Mouse (Mus musculus): ENCODE results near the gene March9. TPM values are rescaled to one million over a fixed set of nuclear protein-coding genes. Genes with fewer than 3 reads are reported as not detected.

Gene March9
- polyA plus RNA-seq (2016; fragmentation: Nextera tagmentation; extraction: Ambion mirVana), result 0.33 and 0.79 TPM in 2 replicates

GRCm38 (mm10) chr10:127059968-127060916 is at the start of gene March9:
March9 (minus strand) TSS chr10:127060184.
- Histone ChIP-seq H3K4me1 (peaks cover 43% of the 10 kb centered on the region), H3K27ac (peak within 1 kb of the TSS; percentile 83), H3K9me3 (replicated peaks) (no peaks in the 10 kb centered on the region), H3K36me3 (peaks cover 30% of the 10 kb centered on the region), H3K4me3 (peak within 1 kb of the TSS; percentile 80), H3K27me3 (ENCODE audit: low read depth, poor library complexity, severe bottlenecking) (peaks cover 64% of the 10 kb centered on the region)
- WGBS, result 1% methylated on average over 69 of the region's 72 CpGs
- peak; percentile 71 for DNase-seq (ENCODE audit: low spot score)

GRCm38 (mm10) chr10:127108262-127108583 is 48.2 kb upstream of the March9 start:
- H3K27ac ChIP-seq, result no peak overlapping the region
- H3K4me1 ChIP-seq, result no peaks in the 10 kb centered on the region
- 78% methylated on average over 3 of the region's 3 CpGs for WGBS
- no peak overlapping the region for H3K4me3 ChIP-seq
- peaks cover 18% of the 10 kb centered on the region for H3K36me3 ChIP-seq
- H3K9me3 ChIP-seq (replicated peaks), result no peaks in the 10 kb centered on the region
- H3K27me3 ChIP-seq (ENCODE audit: low read depth, poor library complexity, severe bottlenecking), result no peaks in the 10 kb centered on the region
- no peak for DNase-seq (ENCODE audit: low spot score)

- H3K27me3 ChIP-seq (ENCODE audit: low read depth, poor library complexity, severe bottlenecking), result no peaks in the 10 kb centered on the region
- H3K9me3 ChIP-seq (replicated peaks), result no peaks in the 10 kb centered on the region
- H3K4me1 ChIP-seq, result no peaks in the 10 kb centered on the region
- no peak overlapping the region for H3K27ac ChIP-seq
- H3K4me3 ChIP-seq, result no peak overlapping the region
- no peak for DNase-seq (ENCODE audit: low spot score)
- 90% methylated on average over 16 of the region's 16 CpGs for WGBS
- H3K36me3 ChIP-seq, result peaks cover 16% of the 10 kb centered on the region
These were observed 47.7 kb upstream of the March9 start for GRCm38 (mm10) chr10:127107563-127108261.

DNA sequence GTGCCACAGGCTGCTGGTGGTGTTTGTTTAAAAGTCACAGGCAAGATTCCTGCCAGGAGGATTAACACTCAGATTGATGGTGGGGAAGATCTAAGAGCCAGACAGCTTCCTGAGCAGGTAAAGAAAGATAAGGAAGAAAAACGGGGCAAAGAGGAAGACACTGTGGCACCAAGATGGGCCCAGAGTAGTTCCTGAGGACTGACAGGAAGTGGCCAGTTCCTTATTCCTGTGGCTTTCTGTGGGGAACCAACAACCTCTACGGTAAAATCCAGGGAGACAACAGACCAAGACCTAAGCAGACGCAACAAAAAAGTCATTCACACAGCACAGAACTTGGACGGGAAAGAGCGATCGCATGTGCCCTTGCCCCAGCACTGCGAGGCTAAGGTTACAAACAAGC is 43.6 kb upstream of the March9 start:
- Histone ChIP-seq H3K4me3 (no peak overlapping the region), H3K9me3 (replicated peaks) (no peaks in the 10 kb centered on the region), H3K27me3 (ENCODE audit: low read depth, poor library complexity, severe bottlenecking) (no peaks in the 10 kb centered on the region), H3K27ac (no peak overlapping the region), H3K36me3 (peaks cover 24% of the 10 kb centered on the region), H3K4me1 (no peaks in the 10 kb centered on the region)
- DNase-seq (ENCODE audit: low spot score), result no peak
- WGBS, result 83% methylated on average over 7 of the region's 7 CpGs

DNA sequence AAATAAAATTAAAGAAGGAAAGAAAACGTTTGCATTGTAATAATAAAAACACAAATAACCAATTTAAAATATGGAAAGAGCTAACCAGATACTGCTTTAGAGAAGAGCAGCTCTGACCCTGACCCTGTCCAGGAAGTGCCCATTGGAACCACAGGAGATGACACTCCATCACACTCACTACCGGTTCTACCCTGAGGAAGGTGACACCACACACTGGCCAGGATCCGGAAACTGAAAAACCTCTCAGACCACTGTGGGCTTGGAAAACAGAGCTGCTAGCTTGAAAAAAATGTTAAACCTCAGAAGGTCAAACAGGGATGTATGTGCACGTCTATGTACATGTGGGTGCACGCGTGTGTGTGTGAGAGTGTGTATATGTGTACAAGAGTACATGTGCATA is 41.2 kb upstream of the March9 start:
- Histone ChIP-seq H3K27me3 (ENCODE audit: low read depth, poor library complexity, severe bottlenecking) (0 out of 2 replicates have a peak, but pooled peaks cover 1% of the 10 kb centered on the region), H3K36me3 (peaks cover 45% of the 10 kb centered on the region), H3K9me3 (replicated peaks) (no peaks in the 10 kb centered on the region), H3K4me1 (no peaks in the 10 kb centered on the region), H3K4me3 (no peak overlapping the region), H3K27ac (no peak overlapping the region)
- 89% methylated on average over 6 of the region's 6 CpGs for WGBS
- no peak for DNase-seq (ENCODE audit: low spot score)

DNA sequence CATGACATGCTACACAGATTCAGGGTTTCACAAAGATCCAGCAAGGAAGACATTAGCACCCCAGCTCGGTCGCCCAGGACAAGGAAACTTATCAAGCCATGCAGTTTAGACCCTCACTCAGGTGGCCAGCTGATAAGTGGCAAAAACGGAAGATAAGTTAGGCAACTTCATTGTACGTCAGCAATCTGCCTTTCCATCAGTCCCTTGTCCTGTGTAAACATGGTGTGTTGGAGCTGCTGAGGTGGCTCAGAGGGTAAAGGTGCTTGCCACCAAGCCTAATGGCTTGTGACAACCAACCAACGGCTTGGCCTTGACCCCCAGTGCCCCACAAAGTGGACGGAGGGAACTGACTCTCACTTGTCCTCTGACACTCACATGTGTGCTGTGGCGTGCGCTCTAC is 40.4 kb upstream of the March9 start:
- H3K36me3 ChIP-seq, result peaks cover 48% of the 10 kb centered on the region
- H3K4me3 ChIP-seq, result no peak overlapping the region
- WGBS, result 89% methylated on average over 8 of the region's 8 CpGs
- H3K4me1 ChIP-seq, result no peaks in the 10 kb centered on the region
- 0 out of 2 replicates have a peak, but pooled peaks cover 8% of the 10 kb centered on the region for H3K27me3 ChIP-seq (ENCODE audit: low read depth, poor library complexity, severe bottlenecking)
- no peak overlapping the region for H3K27ac ChIP-seq
- H3K9me3 ChIP-seq (replicated peaks), result no peaks in the 10 kb centered on the region
- no peak for DNase-seq (ENCODE audit: low spot score)

- Histone ChIP-seq H3K36me3 (peaks cover 52% of the 10 kb centered on the region), H3K27me3 (ENCODE audit: low read depth, poor library complexity, severe bottlenecking) (0 out of 2 replicates have a peak, but pooled peaks cover 8% of the 10 kb centered on the region), H3K27ac (no peak overlapping the region), H3K4me3 (no peak overlapping the region), H3K9me3 (replicated peaks) (no peaks in the 10 kb centered on the region), H3K4me1 (no peaks in the 10 kb centered on the region)
- WGBS, result 94% methylated on average over 15 of the region's 15 CpGs
- no peak for DNase-seq (ENCODE audit: low spot score)
These were observed 39.9 kb upstream of the March9 start for GRCm38 (mm10) chr10:127099868-127100267.

DNA sequence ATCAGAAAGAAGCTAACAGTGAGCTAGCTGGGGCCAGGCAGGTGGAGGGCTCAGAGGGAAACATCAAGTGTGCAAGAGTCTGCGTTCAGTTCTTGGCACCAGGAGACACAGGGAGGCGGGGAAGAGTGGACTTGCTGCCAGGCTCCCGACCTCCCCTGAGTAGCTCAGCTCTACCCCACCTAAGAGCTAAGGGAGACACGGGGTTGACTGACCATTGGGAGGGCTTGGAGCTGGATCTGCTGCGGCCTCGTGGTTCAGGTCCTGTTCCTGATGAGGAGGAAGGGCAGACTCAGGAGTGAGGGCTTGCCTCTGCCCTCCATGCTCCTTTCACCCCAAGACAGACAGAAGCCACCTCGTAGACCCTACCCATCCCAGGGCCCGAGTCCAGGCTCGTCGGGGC is 39.2 kb upstream of the March9 start:
- H3K4me1 ChIP-seq, result no peaks in the 10 kb centered on the region
- H3K36me3 ChIP-seq, result peaks cover 54% of the 10 kb centered on the region

DNA sequence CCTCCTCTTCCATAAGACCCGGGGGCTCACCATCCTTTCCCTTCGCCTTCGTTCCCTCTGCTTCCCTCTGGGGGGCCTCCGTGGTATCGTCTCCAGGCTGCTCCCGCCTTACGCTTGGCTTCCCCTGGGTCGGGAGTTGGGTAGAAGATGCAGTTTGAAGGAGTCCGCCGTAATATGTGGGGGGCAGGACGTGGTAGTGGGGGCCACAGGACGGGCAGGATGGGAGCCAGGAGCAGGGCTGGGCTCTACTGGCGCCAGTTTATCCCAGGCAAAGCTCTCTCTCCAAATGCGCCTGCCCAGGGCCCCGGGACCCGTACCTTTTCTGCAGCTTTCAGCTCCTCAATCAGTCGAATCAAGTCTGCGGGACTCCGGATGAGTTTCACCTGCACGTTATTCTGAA is 38.5 kb upstream of the March9 start:
- Histone ChIP-seq H3K36me3 (peaks cover 54% of the 10 kb centered on the region), H3K27me3 (ENCODE audit: low read depth, poor library complexity, severe bottlenecking) (peaks cover 18% of the 10 kb centered on the region), H3K9me3 (replicated peaks) (no peaks in the 10 kb centered on the region), H3K4me1 (no peaks in the 10 kb centered on the region), H3K4me3 (no peak overlapping the region), H3K27ac (no peak overlapping the region)
- no peak for DNase-seq (ENCODE audit: low spot score)
- 78% methylated on average over 20 of the region's 20 CpGs for WGBS

More for the DNA sequence above, 39.2 kb upstream of the March9 start:
- 90% methylated on average over 10 of the region's 10 CpGs for WGBS
- no peak overlapping the region for H3K27ac ChIP-seq
- H3K9me3 ChIP-seq (replicated peaks), result no peaks in the 10 kb centered on the region
- DNase-seq (ENCODE audit: low spot score), result no peak
- no peak overlapping the region for H3K4me3 ChIP-seq
- peaks cover 11% of the 10 kb centered on the region; the same call in 1 of the 2 replicates for H3K27me3 ChIP-seq (ENCODE audit: low read depth, poor library complexity, severe bottlenecking)

DNA sequence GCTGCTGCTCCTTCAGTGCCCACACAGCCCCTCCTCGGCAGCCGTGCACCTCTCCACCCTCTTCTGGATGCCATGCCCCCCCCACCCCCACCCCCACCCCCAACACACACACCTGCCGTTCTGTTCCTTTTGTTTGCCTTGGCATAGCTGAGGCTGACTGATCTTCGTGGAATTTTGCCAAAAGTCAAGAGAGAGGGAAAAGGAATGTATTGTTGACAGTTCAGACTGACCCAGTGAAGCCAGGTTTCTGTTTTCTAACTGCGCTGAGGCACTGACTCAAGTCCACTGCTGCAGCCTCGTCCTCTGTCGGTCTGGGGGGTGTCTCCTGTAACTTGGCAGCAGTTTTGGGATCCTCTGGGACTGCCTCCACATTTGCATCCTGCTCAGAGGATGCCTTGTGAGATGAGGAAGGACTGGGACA is 34.4 kb upstream of the March9 start:
- Histone ChIP-seq H3K4me3 (no peak overlapping the region), H3K4me1 (peaks cover 16% of the 10 kb centered on the region), H3K9me3 (replicated peaks) (no peaks in the 10 kb centered on the region), H3K27ac (no peak overlapping the region), H3K27me3 (ENCODE audit: low read depth, poor library complexity, severe bottlenecking) (peaks cover 59% of the 10 kb centered on the region), H3K36me3 (peaks cover 45% of the 10 kb centered on the region)
- 71% methylated on average over 7 of the region's 7 CpGs for WGBS
- DNase-seq (ENCODE audit: low spot score), result no peak

GRCm38 (mm10) chr10:127092742-127093141 is 32.8 kb upstream of the March9 start:
- WGBS, result 52% methylated on average over 4 of the region's 4 CpGs
- DNase-seq (ENCODE audit: low spot score), result no peak
- H3K9me3 ChIP-seq (replicated peaks), result no peaks in the 10 kb centered on the region
- peaks cover 29% of the 10 kb centered on the region for H3K36me3 ChIP-seq
- H3K4me1 ChIP-seq, result peaks cover 16% of the 10 kb centered on the region
- H3K4me3 ChIP-seq, result no peak overlapping the region
- peaks cover 76% of the 10 kb centered on the region for H3K27me3 ChIP-seq (ENCODE audit: low read depth, poor library complexity, severe bottlenecking)
- H3K27ac ChIP-seq, result no peak overlapping the region

- H3K4me1 ChIP-seq, result peaks cover 16% of the 10 kb centered on the region
- peak overlapping the region; percentile 11 for H3K4me3 ChIP-seq
- WGBS, result 10% methylated on average over 47 of the region's 51 CpGs
- H3K36me3 ChIP-seq, result peaks cover 19% of the 10 kb centered on the region
- H3K9me3 ChIP-seq (replicated peaks), result no peaks in the 10 kb centered on the region
- H3K27me3 ChIP-seq (ENCODE audit: low read depth, poor library complexity, severe bottlenecking), result peaks cover 86% of the 10 kb centered on the region
- H3K27ac ChIP-seq, result no peak overlapping the region
- DNase-seq (ENCODE audit: low spot score), result no peak
These were observed 31.8 kb upstream of the March9 start for GRCm38 (mm10) chr10:127091507-127092396.

Measured in limb, embryonic 10.5 days (tissue).